Mouse (Mus musculus): ENCODE results near the gene Ntm.

- TF ChIP-seq CTCF (IDR thresholded peaks at IDR 0.05; ENCODE audit: control insufficient read depth, insufficient read depth, insufficient read length) (no peak), USF1 (IDR thresholded peaks at IDR 0.05; ENCODE audit: low read depth) (no peak)
Measured at GRCm38 (mm10) chr9:29377172-29378002, 585.6 kb downstream of the Ntm start.

Measured in C2C12 (cell line).